Mouse (Mus musculus) small intestine, adult 2 months (tissue): ENCODE measurements around the gene Fblim1. TPM values are rescaled to one million over a fixed set of nuclear protein-coding genes. Genes with fewer than 3 reads are reported as not detected.

Experiments used
- H3K27ac ChIP-seq: fragments of 200-500 bp; 2 replicates; pipeline ENCODE4 v1.5.1; 2012; ENCODE audit warnings: low read depth, low read length, control low read depth, inconsistent platforms; ENCODE audit not compliant: insufficient read depth
- H3K27me3 ChIP-seq: fragments of 200-500 bp; 2 replicates; pipeline ENCODE4 v1.6.1; 2012; ENCODE audit warnings: mild to moderate bottlenecking, moderate library complexity, low read length, inconsistent platforms; ENCODE audit not compliant: control insufficient read depth, insufficient read depth
- H3K36me3 ChIP-seq: fragments of 200-500 bp; 2 replicates; pipeline ENCODE4 v1.6.1; 2012; ENCODE audit warnings: mild to moderate bottlenecking, low read length, control low read depth, inconsistent platforms; ENCODE audit not compliant: control insufficient read depth, insufficient read depth
- H3K4me1 ChIP-seq: fragments of 200-500 bp; 2 replicates; pipeline ENCODE4 v1.6.1; 2012; ENCODE audit warnings: low read length, inconsistent platforms, mixed read lengths; ENCODE audit not compliant: control insufficient read depth, insufficient read depth, insufficient read length
- H3K4me3 ChIP-seq: fragments of 200-500 bp; 2 replicates; pipeline ENCODE4 v1.5.1; 2012; ENCODE audit warnings: low read depth, mild to moderate bottlenecking, control low read depth, inconsistent platforms, low read length, moderate library complexity
- CTCF ChIP-seq: fragments of 200-500 bp; IDR thresholded peaks from 2 replicates; pipeline ENCODE4 v1.5.1; 2012; ENCODE audit warnings: low read depth, mild to moderate bottlenecking, control low read depth, inconsistent platforms, low read length, moderate library complexity, mixed read lengths; ENCODE audit not compliant: insufficient replicate concordance, insufficient read length; ENCODE audit errors: extremely low read depth
- POLR2A ChIP-seq: fragments of 200-500 bp; IDR thresholded peaks from 2 replicates; pipeline ENCODE4 v1.6.1; 2012; ENCODE audit warnings: low read depth, mild to moderate bottlenecking, control low read depth, inconsistent platforms, low read length, moderate library complexity
- WGBS: fragments of 180-500 bp; shearing (Covaris S2); methylation state at CpG from one replicate; pipeline ENCODE4 v1.1.7; 2018; 5-methylcytosine and 5-hydroxymethylcytosine counted together
- polyA plus RNA-seq: library from polyadenylated mRNA; depleted of rRNA; stranded (reverse); fragments of >200 nt; gene quantifications from 2 replicates; pipeline ENCODE4 v1.2.3, GENCODE M21; 2012

Gene Fblim1
- polyA plus RNA-seq, 1 experiment = 108 TPM

GRCm38 (mm10) chr4:141621297-141621696 lies 15.4 kb upstream of the Fblim1 start:
- Histone ChIP-seq H3K4me1 (peaks cover 37% of the 10 kb centered on the region), H3K27ac (no peak overlapping the region), H3K4me3 (no peak overlapping the region), H3K36me3 (no peaks in the 10 kb centered on the region), H3K27me3 (no peaks in the 10 kb centered on the region)
- TF ChIP-seq CTCF (no peak), POLR2A (no peak)
- WGBS = 89% methylated on average over 8 of the region's 8 CpGs

GRCm38 (mm10) chr4:141619299-141619883 lies 13.5 kb upstream of the Fblim1 start:
- H3K36me3 ChIP-seq = peaks cover 8% of the 10 kb centered on the region
- H3K4me3 ChIP-seq = peak overlapping the region; percentile 90; the same call in 1 of the 2 replicates
- no peak overlapping the region for H3K27ac ChIP-seq
- no peak for TF ChIP-seq CTCF
- TF ChIP-seq POLR2A = no peak
- WGBS = 72% methylated on average over 9 of the region's 9 CpGs
- no peaks in the 10 kb centered on the region for H3K27me3 ChIP-seq
- peaks cover 42% of the 10 kb centered on the region for H3K4me1 ChIP-seq

DNA sequence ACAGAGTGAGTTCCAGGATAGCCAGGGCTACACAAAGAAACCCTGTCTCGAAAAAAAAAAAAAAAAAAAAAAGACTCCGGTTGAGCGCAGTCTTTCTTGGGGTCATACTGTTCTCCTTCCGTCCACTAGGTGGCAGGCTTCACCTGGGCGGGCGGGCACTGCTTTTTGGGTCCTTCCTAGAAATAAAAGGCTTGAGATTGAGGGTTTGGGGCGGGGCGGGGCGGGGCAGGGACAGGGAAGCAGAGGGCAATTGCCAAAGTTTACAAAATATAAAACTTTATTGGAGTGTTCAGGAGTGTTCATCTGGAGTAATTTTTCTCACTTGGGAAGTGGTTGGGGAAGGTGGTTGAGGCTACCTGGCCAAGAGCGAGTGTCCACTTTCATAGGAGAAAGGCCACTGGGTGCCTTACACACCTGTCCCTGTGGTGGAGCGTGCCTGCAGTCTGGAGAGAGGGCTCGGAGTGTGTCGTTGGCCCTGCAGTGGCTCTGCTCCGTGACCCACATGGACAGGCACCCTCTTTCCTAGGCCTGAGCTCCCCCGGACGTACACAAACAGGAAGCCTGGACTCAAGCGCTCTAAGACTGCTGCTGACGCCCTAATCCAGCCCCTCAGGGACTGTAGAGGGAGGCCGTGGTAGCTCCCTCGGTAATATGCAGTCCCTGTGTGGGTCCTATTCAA lies 12.8 kb upstream of the Fblim1 start, which contains the start of gene Tmem82:
Gene Tmem82, minus strand, starts transcription at position 69 of the 679 bp plus-strand sequence.
- H3K4me3 ChIP-seq = peak within 1 kb of the TSS; percentile 90
- 11% methylated on average over 20 of the region's 20 CpGs for WGBS
- H3K27me3 ChIP-seq = no peaks in the 10 kb centered on the region
- H3K27ac ChIP-seq = peak within 1 kb of the TSS; percentile 98
- TF ChIP-seq POLR2A (no peak), CTCF (peak; percentile 69; the same call in 1 of the 2 replicates)
- peaks cover 37% of the 10 kb centered on the region for H3K4me1 ChIP-seq
- H3K36me3 ChIP-seq = peaks cover 13% of the 10 kb centered on the region

- Histone ChIP-seq H3K4me3 (peak overlapping the region; percentile 90), H3K4me1 (peaks cover 31% of the 10 kb centered on the region), H3K36me3 (peaks cover 15% of the 10 kb centered on the region), H3K27me3 (no peaks in the 10 kb centered on the region), H3K27ac (peak overlapping the region; percentile 98)
- TF ChIP-seq POLR2A (peak; percentile 88; the same call in 1 of the 2 replicates), CTCF (no peak)
- WGBS = 6% methylated on average over 22 of the region's 22 CpGs
These were observed 12.1 kb upstream of the Fblim1 start for GRCm38 (mm10) chr4:141617863-141618564.

DNA sequence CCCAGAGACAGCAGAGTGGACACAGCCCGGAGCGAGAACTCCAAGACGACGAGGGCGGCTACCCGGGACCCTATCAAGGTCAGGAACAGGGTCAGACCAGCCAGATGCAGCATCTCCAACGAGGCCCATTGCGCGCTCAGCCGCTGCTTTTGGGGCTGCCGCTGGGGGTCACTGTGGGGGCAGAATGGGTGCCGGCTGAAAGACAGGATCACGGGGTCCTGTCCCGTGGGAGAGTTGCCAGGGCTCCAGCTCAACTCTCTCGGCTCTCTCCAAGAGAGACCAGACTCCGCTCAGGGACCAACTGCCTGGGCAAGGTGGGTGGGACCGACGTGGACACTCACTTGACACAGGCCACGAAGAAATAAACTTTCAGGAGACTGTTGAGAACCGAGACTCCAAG lies 11.4 kb upstream of the Fblim1 start:
- H3K27me3 ChIP-seq = no peaks in the 10 kb centered on the region
- WGBS = 4% methylated on average over 20 of the region's 20 CpGs
- H3K4me1 ChIP-seq = peaks cover 31% of the 10 kb centered on the region
- peak overlapping the region; percentile 83; the same call in 1 of the 2 replicates for H3K27ac ChIP-seq
- TF ChIP-seq POLR2A = no peak
- TF ChIP-seq CTCF = peak; percentile 61; the same call in 1 of the 2 replicates
- H3K4me3 ChIP-seq = peak overlapping the region; percentile 90
- peaks cover 16% of the 10 kb centered on the region for H3K36me3 ChIP-seq

DNA sequence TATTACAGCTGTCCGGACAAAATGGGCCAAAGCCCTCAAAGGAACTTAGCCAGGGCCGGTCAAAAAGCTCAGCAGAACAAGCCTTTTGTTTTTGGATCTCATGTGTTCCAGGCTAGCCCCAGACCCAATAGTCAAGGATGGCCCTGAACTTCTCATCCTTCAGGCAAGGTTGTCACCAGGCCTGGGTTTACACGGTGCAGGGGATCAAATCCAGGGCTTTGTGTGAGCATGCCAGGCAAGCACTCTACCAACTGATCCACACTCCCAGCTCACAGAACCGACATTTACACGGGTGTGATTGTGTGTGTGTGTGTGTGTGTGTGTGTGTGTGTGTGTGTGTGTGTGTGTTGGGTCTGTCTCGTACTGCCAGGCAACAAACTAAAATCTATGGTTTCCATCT lies 10.9 kb upstream of the Fblim1 start:
- H3K36me3 ChIP-seq = peaks cover 16% of the 10 kb centered on the region
- WGBS = 73% methylated on average over 6 of the region's 6 CpGs
- TF ChIP-seq POLR2A = no peak
- TF ChIP-seq CTCF = no peak
- no peaks in the 10 kb centered on the region for H3K27me3 ChIP-seq
- H3K4me3 ChIP-seq = peak overlapping the region; percentile 90
- H3K27ac ChIP-seq = no peak overlapping the region
- peaks cover 28% of the 10 kb centered on the region for H3K4me1 ChIP-seq

DNA sequence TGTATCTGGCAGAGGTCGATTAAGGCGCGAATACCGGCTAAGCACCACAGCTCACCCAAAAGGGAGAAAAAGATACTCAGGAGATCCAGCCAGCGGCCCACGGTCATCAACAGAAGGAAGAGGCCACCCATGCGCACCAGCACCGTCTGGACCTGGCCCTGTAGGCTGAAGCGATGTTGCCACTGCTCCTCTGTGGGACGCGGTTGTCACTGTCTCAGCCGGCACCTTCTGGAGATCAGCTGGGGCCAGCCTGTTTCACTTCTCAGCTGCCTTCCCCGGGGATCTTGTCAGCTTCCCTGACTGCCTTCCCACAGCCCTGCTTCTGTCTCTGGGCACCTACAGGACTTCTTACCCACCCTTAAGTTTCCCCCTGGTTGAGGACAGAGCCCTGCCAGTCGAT lies 9.1 kb upstream of the Fblim1 start:
- WGBS = 84% methylated on average over 14 of the region's 14 CpGs
- H3K27me3 ChIP-seq = no peaks in the 10 kb centered on the region

More for the DNA sequence above, 9.1 kb upstream of the Fblim1 start:
- TF ChIP-seq CTCF = no peak
- no peak for TF ChIP-seq POLR2A
- H3K36me3 ChIP-seq = peaks cover 16% of the 10 kb centered on the region
- no peak overlapping the region for H3K27ac ChIP-seq
- no peak overlapping the region for H3K4me3 ChIP-seq
- peaks cover 28% of the 10 kb centered on the region for H3K4me1 ChIP-seq
